Mouse (Mus musculus) ES-CJ7 (cell line): ENCODE measurements around the gene Slc30a6.
"Not testable (repeated sequence)": the region's sequence is repeated elsewhere in the genome, so short reads cannot be mapped to it uniquely, and the experiment has no call there.

ENCODE experiments used
- DNase-seq: peaks from one replicate; pipeline ENCODE4 v3.0.0; 2011; ENCODE audit warnings: low read depth, low spot score

The Slc30a6 gene

DNA sequence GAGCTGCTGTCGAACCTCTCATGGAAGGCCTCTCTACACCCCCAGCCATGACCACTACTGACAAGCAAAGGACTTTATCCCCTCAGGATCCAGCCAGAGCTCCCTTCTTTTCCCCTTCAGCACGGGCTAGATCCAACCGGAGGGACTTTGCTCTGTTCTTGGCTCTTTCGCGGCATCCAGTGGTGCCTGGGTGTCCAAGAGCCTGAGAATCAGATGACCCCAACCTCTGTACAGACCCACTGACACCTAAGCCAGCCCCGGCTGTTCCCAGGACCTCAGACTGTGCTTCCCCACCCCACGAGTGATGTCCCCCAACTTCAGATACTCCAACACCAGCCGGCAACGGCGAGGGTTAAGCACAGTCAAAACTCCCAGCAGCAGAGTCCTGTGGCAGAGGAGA, 54.4 kb downstream of the Slc30a6 start:
- DNase-seq, result no peak

DNA sequence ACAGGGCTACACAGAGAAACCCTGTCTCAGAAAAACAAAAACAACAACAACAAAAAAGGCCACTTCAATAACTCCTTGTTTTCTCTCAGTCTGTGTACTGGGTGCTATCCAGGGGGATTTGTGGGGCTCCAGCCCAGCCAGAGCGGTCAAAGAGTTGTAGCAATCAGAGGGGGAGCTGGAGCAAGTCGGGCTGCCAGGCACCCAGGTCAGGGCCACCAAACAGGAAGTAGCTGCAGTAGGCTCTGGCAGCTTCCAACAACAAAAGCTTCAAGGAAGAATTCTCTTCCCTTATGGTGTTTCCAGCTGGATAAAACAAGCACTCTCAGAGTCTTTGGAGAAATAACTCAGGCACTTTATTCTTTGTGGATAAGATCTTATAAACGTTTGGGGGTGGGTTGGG, 58.5 kb downstream of the Slc30a6 start:
- no peak for DNase-seq

DNA sequence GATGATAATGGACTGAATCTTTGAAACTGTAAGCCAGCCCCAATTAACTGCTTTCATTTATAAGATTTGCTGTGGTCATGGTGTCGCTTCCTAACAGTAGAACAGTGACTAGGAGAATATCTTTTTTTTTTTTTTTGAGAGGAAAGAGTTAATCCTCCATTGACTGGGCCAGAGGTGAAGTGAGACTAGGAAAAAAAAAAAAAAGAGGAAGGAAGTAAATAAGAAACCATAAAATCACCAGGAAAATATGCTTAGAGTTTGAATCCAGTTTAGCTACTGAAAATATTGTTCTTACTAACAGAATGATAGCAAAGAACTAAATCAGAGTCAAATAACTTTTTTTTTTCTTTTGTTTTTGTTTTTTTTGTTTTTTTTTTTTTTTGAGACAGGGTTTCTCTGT, 59.3 kb downstream of the Slc30a6 start:
- DNase-seq, result no peak

DNA sequence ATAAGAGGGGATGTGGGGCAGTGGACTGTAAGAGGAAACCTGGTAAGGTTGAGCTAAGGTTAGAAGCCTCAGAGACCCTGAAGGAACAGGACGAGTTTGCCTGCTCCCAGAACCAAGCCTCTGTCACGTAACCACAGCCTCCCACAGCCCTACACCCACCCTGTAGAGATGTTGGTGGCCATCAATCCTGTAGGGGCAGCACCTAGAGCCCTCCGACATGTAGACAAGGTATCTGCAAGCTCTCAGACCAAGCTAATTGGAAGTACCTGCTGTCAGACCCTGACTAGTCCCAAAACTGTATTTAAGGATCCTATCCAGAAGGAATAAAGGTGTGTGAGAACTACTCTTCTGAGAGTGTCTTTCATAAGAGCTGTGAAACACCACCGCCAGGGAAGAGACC, 60.0 kb downstream of the Slc30a6 start:
- DNase-seq, result peak; percentile 51

DNA sequence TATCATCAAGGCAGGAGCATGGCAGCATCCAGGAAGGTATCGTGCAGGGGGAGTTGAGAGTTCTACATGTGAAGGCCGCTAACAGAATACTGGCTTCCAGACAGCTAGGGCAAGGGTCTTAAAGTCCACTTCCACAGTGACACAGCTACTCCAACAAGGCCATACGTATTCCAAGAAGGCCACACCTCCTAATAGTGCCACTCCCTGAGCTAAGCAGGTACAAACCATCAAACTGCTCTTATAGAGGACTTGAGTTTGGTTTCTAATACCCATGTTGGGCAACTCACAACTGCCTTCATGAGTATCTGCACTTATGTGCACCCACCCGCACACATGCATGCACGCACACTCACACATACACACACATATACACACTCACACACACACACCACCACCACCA, 61.4 kb downstream of the Slc30a6 start:
- no peak for DNase-seq

GRCm38 (mm10) chr17:74457972-74458677, 62.7 kb downstream of the Slc30a6 start:
- DNase-seq, result no peak

DNA sequence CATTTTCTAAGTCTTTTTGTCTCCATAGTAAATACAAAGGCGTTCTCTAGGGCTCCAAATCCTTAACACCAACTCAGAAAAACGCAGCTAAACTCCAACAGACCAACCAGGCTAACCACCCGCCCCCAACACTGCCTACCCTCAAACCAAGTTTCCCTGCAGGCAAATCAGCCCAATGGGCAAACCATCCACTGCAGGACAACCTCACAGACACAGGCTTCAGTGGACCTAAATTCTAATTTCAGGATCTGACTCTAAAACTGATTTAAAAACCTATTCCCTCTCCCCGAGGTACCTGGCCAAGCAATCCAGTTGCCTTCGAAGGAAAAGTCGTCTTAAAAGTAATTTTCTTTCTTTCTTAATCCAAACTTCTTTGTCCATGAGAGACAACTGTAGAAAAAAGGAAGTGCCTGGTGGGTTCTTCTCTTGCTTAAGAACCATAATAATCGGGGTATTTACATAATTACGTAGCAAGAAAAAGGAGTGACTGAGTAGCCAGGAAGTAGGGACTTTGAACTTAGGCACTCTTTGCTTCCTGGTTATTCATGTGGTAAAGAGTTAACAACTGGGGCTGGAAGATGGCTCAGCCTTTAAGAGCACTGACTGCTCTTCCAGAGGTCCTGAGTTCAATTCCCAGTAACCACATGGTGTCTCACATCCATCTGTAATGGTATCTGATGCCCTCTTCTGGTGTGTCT, 63.5 kb downstream of the Slc30a6 start, which contains the start of gene Nlrc4:
Gene Nlrc4 (minus strand): TSS at position 432 of the 698 bp plus-strand sequence.
- no peak for DNase-seq

DNA sequence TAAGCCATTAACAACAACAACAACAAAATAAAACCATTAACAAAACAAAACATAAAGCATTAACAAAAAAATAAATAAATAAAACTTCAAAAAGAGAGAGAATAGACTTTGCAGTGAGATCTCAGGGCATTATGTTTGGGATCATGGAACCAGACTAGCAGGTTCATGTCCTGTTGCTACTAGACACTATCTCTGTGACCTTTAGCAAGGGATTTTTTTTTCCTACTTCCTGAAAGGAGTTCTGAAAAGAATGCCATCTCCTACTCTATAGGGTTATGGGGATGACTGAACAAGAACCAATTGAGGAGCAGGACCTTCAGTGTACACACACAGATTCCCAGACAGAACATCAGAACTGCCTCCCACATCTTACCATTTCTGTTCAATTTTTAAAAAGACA, 68.1 kb downstream of the Slc30a6 start:
- DNase-seq, result no peak

GRCm38 (mm10) chr17:74467981-74468380, 72.6 kb downstream of the Slc30a6 start:
- not testable (repeated sequence) for DNase-seq

GRCm38 (mm10) chr17:74470133-74470532, 74.7 kb downstream of the Slc30a6 start:
- DNase-seq, result not testable (repeated sequence)
